Mouse (Mus musculus) spleen, adult 18-20 months (tissue): ENCODE measurements around the gene Xirp2.
"Not testable (repeated sequence)": the region's sequence is repeated elsewhere in the genome, so short reads cannot be mapped to it uniquely, and the experiment has no call there.

Experiments used
- DNase-seq, 2 experiments: peaks; one replicate each; pipeline ENCODE4 v3.0.0; 2022; ENCODE audit warnings: mixed read lengths in 2 of 2

The Xirp2 gene

DNA sequence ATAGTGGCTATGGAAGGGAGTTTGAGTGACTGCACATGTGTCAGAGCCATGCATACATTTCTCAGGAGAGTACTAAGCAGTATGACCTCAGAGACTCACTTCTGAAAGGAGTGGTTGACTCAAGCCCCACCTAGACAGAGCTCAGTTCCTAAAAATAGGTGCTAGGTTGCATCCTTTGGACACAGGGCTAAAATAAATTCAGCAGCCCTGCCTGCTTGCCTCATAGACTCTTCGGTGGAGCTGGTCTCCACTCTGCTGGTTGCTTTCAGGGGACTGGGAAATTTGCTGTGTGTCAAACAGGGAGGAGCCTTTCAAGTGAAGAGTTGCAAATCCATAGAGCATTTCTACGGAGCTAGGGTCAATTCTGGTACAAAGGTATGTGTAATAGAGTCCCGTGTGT, at the start of gene Xirp2:
TSS of gene Xirp2 (plus strand) at position 223 of the 400 bp plus-strand sequence.
- no peak for DNase-seq

DNA sequence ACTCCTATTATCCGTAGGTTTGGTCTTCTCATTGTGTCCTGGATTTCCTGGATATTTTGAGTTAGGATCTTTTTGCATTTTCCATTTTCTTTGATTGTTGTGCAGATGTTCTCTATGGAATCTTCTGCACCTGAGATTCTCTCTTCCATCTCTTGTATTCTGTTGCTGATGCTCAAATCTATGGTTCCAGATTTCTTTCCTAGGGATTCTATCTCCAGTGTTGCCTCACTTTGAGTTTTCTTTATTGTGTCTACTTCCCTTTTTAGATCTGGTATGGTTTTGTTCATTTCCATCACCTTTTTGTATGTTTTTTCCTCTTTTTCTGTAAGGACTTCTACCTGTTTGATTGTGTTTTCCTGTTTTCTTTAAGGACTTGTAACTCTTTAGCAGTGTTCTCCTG, 32.4 kb upstream of the Xirp2 start, which contains the start of gene Gm21830:
TSS of gene Gm21830 (plus strand) at position 301 of the 400 bp plus-strand sequence.
- not testable (repeated sequence) for DNase-seq

DNA sequence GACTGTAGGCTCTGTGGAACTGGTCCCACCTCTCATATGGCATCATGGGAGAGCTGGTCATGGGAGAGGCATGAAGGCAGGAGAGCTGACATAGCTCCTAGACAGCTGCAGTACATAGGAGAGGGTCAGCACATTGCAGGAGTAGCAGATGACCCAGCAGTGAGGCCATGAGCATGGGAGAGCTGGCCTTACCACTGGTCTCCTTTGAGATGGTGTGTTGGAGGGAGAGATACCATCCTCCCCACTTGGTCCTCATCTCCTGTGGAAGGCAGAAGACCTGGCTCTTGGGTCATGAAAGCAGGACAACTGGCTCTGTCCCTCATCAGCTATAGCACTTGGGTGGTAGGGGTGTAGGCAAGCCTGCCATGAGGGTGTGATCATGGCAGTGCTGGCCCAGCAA, 24.9 kb upstream of the Xirp2 start:
- no peak for DNase-seq

DNA sequence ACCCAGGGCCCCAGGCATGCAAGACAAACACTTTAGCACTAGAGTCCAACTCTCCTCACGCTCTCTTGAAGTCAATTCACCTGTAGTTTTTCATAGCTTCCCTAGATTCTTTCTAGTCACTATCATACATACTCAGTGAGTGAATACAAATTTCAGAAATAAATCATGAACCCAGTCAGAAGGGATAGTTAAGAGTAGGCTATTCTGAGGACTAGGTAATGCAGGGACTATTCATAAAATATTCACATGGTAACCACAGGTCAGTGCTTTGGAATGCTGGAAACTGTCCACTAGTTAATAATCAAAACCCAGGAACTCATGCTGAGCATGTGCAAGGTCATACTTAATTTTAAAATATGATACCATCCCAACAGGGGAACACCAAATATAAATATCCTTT, 23.0 kb upstream of the Xirp2 start:
- no peak for DNase-seq

DNA sequence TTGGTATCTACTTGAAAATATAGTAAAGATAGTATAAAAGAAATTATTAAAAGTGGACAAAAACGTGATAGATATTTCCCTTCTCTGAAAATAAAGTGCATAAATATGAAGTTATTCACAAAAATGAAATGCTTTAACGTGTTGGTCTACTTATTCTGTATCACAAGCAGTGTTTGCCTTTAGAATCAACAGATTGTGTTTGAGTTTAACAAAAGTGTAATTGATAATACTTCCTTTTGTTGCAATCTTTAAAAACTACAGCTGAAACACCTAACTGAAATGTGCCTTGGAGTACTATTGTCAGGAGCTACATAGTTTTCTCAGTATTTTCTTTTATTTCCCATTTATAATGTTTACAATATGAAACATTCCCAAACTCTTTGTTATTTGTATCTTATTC, 12.7 kb upstream of the Xirp2 start, which contains the start of gene Gm26727:
TSS of gene Gm26727 (minus strand) at position 101 of the 400 bp plus-strand sequence.
- DNase-seq, result no peak

DNA sequence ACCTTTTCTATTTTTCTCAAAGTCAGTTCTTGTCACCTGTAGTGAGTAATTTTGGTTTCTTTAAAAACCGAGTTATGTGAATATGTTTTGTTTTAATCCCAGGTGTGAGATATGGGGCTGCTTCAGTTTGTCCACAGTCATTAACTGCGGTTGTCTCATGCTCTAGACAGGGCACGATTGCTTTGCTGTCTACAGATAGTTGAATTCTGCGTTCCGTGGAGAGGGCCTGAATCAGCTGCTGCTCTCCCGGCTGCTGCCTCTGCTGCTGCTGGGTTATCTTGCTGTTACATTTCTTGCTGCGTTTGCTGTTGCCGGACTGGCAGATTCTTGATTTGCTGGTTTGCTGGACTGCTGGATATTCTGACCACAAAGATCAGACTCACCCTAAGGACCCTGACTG, 7.5 kb upstream of the Xirp2 start:
- DNase-seq, result no peak

DNA sequence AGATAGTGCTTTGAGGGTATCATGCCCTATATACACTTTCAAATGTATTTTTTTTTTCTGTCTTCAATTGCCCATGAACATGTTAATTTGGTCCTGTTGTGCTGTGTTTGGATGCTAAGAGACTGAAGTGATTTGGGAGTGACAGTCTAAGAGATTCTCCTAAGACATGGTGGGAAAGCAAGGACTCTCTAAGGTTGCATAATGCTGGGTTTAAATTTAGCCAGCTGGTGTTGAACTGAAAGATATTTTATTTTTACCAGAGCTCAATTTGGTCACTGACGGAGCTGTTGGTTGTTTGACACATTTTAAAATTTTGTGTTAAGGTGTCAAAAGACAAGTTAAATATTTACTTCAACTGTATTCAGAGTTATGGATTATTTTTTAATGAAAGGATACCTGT, 970 bp downstream of the Xirp2 start:
- DNase-seq, result no peak

DNA sequence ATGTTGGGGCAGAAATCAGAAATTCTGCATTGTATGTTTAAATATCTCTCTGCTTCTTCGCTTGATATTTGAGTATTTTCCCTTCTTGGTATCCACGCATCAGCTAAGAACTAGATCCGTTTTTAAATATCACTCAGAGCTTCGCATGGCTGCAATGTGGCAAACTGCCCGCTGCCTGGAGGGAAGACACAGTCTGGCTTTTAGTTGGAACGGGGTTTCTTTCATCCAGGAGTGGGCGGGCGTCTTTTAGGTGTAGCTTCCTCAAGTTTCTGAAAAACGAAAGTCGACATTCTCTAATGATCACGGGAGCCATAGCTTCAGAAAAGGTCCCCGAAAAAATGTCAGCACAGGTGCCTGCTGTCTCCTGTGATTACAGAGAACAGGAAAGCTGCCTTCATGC, 1.4 kb downstream of the Xirp2 start:
- no peak for DNase-seq

DNA sequence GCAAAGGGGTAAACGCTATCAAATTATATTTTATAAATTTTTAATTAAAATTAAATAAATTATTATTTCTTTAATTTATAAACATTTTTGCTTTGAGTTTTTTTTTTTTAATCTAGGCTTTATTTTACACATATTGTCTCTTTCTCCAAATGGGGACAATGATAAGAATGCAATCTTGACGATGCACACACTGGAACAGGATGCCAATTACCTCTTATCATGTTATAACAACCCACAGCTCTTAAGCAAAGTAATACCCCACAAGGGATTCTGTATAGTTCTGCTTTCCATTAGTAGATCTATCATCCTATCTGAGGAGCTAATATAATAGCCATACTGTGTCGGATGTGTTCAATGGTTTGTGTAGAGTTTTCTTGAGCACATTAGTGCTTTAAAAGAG, 15.1 kb downstream of the Xirp2 start:
- DNase-seq, result no peak

DNA sequence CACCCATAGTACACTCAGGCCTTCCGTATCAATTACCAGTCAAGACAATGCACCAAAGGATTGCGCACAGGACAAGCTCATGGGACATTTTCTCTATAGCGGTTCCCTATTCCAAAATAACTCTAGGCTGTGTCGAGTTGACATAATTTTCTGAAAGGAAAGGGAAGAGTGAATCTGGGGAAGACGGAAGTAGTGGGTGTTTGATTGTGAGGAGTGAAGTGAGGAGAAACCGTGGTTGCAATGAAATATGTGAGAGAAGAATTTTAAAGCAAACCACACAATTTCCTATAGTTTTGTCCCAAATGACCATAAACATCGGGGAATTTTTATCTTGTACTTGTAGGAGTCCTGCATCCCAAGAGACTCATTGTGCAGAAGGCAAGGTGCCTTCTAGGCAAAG, 21.2 kb downstream of the Xirp2 start:
- no peak for DNase-seq

DNA sequence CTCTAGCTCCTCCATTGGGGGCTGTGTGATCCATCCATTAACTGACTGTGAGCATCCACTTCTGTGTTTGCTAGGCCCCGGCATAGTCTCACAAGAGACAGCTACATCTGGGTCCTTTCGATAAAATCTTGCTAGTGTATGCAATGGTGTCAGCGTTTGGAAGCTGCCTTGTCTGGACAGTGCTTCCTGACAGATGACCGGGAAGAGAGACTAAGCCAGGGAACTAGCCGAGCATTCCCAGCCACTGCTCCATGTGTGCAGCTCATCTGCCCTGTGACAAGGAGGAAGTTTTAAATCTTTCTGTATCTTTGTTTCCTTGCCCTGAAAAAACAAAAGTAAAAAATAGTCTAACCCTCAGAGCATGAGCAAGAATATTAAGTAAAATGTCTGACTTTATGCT, 24.2 kb downstream of the Xirp2 start:
- DNase-seq, result not testable (repeated sequence)

DNA sequence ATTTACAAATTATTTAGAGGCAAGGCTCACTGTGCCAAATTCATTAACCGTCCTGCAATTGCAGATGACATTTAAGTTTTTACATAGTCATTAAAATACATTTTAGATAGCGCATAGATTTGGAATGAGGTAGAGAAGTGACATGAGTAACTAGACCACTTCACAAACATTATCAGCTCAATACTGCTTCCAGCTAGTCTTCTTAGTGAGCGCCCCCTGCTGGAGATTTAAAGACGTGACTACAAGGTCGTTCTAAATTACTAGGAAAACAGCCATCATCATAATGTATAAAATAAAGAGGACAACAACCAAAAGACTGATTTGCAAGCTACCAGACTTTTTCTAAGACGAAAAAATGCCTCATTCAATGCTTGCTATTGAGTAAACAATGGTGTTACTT, 32.0 kb downstream of the Xirp2 start:
- DNase-seq, result no peak

DNA sequence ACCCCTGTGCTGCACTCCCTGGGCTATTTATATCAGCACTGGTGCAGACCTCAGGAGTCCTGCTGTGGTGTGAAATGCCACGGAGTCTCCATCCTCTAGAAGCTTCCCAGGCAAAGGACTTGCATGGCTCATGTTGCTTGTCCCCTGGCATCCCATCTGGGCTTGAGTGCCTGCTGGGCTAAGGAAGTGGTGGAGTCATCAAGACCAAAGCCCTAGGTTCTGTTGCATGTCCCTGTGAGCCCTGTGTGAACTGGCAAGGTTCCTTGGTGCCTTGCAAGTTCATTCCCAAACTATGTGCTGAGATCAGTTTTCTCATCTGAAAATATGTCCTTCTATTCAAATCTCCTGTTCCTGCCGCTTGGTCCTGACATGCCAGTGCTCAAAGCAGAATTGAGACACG, 35.2 kb downstream of the Xirp2 start:
- DNase-seq, result no peak

DNA sequence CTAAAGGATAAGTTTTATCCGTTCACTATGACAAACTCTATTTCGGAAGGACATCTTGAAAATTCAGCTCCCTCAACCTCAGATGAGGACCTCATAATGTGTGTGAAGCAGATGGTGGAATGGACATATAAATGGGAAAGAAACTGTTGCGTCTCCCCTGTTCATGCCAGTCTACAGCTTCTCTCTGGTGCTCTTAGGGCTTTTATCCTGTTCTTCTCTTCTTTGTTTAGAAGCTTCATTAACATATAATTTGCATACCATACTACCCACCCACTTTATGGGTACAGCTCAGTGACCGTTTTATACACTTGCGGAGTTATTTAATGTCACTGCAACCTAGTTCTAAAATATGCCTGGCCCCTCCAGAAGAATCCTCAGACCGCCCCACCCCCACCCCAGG, 40.9 kb downstream of the Xirp2 start:
- no peak for DNase-seq

DNA sequence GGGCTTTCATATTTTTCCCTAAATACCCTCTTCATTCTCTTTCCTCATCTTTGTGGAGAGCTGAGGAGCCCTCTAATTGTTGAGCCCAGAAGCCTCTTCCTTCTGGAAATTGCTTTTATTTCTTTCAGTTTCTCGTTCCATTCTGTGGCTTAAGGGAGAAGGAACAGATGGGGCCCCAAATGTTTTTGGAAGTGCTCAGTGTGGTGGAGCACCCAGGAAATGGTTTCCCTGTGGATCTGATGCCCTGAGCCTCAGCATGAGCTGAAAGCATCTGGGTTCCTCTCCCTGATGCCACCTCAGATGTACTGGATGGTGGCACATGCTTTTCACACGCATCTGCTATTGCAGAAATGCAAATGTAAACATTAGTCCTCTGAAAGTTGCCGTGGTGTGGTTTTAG, 41.4 kb downstream of the Xirp2 start:
- DNase-seq, result no peak

DNA sequence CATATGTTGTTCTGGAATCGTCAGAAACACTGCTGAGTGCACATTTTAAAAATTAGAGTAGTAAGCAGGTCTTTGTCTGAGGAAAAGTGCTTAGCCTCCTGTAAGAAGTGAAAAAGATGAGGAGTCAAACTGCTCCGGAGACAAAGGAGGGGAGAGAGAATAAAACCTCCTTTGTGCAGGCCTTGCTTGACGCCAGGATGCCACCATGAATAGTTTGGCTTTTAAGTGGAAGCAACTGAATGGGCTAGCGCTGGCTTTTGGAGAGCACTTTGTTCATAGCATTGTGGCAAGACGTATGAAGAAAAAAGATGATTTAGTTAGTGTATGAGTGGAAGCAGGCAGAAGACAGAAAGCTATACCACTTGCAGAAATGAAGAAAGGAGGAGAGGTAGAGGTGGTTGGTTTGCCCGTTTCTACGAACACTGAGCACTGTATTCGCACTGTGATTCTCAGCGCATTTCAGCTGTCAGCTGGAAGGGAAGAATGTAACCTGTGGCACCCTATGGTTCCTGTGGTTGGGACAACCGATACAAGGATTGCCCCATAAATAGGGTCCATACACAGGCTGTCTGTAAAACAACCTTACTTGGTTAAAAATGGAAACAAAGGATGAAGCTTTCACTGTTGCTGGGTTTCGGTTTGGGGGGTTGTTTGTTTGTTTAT, 42.8 kb downstream of the Xirp2 start:
- DNase-seq, result no peak

DNA sequence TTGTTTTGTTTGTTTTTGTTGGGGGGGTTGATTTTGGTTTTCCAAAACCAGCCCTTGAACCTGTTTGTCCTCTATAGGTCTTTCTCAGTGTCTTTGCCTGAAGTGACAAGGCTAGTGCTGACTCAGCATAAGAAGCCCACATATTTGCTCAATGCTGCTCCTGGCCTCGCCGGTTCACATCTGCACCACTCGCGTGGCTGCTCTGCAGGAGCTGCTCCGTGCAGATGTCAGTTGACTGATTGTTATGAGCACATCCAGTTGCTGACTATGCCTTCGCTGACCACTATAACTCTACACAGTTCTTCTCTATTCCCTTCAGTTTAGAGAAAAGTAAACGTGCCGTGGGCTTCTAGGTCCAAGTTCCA, 43.3 kb downstream of the Xirp2 start:
- no peak for DNase-seq

DNA sequence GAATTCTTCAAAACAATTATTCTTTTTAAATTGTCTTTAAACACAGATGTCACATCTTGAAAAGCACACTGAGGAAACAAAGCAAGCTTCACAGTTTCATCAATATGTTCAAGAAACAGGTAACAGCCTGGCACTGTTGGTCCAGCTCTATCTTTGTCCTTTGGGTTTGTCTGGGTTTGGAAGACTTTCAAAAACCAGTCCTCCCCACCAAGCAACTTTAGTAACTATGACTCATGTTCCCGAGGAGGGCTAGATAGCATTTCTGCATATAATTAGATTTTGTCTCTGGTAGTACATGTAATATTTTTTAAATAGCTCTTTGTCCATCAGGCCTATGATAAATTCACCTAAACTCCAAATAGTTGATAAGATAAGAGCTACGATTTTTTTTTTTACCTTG, 59.7 kb downstream of the Xirp2 start:
- no peak for DNase-seq

DNA sequence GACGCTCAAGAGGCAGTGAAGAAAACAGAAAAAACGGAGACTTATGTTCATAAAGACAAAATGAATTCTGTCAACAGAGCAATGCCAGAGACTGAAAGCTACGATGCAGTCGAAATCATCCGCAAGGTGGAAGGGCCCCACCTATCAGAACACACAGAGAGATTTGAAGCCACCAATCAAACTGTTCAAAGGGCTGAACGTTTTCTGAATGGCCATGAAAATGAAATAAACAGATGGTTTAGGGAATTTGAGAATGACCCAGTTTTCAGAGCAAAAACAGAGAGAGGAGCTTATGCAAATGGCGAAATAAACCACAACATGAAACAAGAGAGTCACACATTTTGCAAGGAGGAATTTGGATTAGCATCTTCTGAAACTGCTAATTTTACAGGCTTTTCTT, 70.6 kb downstream of the Xirp2 start:
- DNase-seq, result no peak

DNA sequence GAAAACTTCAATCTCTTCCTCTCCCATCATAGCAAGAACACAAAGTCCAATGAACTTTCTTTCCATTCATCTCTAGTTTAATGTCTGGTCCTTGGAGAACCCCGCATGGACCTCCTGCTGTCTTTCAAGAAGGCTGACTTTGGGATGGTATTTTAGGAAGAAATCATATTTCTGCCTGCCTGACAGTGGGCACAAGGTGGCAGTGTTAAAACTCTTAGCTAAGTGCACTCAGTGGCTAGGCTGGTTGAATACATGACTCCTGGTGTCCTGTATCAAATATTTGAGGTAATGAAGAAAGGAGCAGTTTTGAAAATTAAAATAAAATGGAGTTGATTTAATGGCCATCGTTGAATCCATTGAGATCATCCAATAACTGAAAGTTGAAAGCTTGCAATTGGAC, 89.5 kb downstream of the Xirp2 start:
- DNase-seq, result no peak

DNA sequence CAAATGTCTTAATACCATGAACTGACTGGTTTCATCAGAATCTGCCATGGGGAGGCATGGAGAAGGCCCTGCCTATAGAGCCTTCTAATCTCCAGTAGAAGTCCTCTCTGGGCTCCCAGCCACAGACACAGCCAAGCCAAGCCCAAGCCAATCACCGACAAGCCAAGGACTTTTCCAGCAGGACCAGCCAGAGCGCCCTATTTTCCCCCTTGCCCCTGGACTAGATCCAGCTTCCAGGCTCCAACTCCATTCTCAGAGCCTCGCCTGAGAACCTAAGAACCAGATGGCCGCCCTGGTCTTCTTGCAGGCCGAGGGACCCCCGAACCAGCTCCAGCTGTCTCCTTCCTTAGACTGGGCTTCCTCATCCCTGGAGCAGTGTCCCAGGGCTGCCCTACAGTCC, 93.6 kb downstream of the Xirp2 start:
- DNase-seq, result no peak

DNA sequence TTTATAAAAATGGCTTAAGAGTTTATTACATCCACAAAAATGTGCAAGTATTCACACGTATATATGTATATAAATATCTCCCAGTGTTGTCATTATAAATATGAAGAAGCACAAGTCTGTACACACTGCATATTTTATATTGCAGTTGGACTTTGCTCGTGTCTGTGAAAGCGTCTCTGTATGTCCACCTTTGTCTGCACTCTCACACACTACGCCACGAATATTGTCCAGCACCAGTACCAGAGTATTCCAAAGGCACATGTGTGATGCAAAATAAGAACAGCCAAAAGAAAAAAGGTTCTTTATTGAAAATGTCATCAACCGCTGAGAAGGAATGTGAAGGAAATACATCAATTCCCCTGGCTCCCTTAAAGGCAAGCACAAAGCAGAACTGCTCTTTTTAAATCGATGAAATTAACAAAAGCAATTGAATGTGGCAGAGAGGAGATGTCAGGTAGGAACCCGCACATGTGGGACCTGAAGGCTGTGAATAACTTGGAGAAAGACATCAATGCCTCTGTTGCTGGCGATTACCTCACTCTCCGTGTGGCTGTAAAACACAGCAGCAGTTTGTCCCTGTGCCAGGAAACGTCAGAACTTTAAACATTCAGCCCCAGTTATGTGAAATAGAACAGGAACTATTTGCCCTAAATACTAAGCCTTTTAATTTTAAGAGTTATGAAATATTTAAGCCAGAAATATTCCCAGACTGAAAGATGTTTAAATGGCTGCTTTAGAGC, 96.3 kb downstream of the Xirp2 start:
- DNase-seq, result no peak

DNA sequence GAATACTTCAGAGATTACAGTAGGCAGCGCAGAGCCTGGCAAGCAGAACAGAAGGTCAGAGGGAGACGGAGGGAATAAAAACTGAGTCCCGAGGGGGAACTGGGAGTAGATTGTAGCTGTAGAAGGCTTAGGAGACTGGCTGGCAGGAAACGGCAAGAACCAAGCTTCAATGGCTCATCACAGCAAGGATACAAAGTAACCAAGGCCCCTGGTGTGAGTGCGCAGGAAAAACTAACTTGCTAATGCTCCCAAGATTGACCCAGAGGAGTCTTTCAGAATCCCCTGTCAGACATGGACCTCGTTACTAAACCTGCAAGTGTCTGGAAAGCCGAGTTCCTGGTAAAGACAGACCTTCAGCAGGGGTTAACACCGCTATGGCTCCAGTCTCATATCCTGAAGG, 98.6 kb downstream of the Xirp2 start:
- no peak for DNase-seq

DNA sequence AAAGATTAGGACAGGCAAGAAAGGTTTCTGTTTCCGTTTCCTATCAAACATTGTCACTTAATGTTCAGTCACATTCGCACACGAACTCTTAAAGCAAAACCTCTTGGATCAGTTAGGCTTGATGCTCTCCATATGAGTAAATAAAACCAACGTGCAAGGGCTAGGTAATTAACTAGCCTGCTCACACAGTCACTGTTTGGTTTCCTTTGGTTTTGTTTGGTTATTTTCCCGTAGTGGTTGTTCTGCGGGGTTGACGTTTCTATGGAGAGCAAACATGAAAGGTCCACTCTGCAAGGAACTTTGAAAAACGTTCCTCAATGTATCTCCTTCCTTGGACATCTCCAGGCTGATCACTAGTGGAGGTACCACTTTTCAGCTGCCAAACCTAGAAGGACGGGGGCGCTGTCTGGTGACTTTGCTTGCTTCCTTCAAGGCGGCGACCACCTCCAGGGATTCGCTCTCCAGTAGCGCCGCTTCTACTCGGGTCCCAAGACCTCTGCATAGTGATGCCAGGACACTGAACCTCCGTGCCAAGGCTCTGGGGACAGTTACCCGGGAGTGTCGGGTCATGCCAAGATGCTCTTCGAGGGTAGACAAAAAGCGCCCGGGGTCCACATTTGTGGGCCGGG, 119.2 kb downstream of the Xirp2 start:
- DNase-seq, result no peak
